Mouse (Mus musculus): ENCODE measurements around the gene Card11.

The Card11 gene

DNA sequence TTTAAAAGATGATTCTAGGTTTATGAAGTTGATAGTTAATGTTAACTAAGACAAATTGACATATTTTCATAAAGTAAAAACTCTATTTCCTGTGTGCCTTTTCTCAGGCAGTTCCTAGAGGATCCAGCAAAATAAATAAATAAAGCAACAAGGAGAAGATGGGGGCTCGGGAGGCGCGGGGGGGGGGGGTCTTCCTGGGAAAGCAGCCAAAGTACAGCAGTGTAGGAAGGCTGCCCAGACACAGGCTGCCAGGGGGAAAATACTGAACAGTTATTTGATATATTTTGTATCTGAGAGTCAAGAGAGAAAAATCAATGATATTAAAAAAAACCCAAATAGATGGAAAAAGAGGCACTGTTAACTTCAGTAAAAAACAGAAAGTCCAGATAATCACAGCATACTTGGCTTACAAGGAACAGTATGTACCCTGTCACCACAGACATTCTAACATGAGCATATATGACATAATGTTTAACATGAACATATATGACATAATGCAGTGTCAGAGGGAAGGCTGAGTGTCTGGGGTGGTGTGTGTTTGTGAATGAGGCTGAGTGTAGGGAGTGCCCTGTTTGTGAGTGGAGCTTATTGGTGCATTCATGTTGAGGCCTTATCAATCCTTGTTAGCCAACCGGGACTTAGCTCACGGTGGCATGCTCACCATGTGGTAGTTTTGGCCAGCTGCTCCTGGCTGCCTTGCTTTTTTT, 68.7 kb downstream of the Card11 start:
- in situ Hi-C loops (cut with MboI; ENCODE audit: low sequenced_read_pairs) = no loop called here

DNA sequence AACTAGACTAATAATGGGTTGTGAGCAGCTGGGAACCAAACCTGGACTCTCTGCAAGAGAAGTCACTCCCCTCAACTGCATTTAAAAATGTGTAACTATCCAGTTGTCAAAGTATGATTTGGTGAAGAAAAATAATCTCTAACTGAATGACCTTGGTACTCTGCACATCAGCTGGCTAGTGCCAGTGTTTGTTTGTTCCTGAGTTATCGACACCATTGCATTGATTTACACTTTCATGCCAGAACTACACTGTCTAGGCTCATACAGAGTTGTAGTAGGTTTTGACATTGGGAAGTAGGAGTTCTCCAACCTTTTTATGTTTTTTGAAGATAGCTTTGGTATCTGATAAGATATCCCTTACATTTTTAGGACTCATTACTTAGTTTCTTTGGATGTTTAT, 81.9 kb downstream of the Card11 start:
- in situ Hi-C loops (cut with MboI; ENCODE audit: low sequenced_read_pairs) = no loop called here

- in situ Hi-C loops (cut with MboI; ENCODE audit: low sequenced_read_pairs) = no loop called here
Measured at GRCm38 (mm10) chr5:140917807-140918206, 82.6 kb downstream of the Card11 start.

DNA sequence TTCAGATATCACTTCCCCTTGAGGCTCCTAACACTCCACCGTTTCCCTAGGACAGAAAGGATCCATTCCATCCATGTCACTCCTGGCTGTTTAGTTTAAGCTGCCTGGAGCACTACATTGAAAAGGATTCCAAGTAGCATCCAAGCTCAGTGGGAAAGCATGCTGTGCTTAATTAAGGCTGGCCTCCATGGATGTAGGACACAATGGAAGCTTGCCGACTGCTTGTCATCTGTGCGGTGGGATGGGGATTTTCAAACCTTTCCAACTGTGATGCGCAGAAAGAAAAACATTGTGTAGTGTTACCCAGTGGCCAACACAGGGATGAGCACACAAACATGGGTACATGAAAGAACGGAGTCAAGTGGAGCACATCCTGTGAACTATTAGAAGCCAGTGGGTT, 89.5 kb downstream of the Card11 start:
- in situ Hi-C loops (cut with MboI; ENCODE audit: low sequenced_read_pairs) = no loop called here

DNA sequence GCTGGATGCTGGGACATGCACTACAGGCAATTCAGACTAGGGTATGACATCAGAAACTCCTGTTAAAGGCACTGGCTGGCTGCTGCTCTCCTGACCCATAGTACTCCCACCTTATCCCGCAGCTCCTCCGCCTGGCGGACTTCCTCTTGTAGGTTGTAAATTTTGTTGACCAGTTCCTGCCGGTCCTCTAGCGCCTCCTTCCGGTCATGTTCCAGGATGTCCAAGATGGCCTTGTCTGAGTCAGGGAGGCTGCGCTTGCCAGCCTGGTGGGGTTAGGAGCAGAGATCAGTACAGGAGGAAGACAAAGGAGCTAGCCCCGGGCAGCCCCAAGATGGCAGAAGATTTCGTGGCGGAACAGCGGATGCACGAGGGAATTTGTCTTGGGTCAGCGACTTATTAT, 99.5 kb downstream of the Card11 start:
- in situ Hi-C loops (cut with MboI; ENCODE audit: low sequenced_read_pairs) = no loop called here

- in situ Hi-C loops (cut with MboI; ENCODE audit: low sequenced_read_pairs) = no loop called here
Measured at GRCm38 (mm10) chr5:140891080-140891479, 109.3 kb downstream of the Card11 start.

DNA sequence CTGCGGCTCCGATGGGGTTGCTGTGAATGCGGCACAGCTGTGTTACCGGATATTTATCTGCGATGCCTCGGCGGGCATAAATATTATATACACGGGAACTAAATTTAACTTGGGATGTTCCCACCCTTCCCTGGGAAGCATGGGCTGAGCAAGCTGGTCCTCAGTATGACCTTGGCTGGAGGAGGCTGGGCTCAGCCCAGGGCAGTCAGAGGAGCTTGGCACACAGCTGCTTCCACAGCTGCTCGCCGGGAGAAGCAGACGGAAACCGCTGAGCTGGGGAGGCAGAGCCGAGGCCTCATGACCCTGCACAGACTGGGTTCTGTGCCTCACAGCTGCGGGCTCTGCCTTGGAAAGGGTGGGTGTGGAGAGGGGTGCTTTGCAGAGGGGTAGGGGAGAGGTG, 110.3 kb downstream of the Card11 start:
- in situ Hi-C loops (cut with MboI; ENCODE audit: low sequenced_read_pairs) = no loop called here

GRCm38 (mm10) chr5:140889539-140889938, 110.8 kb downstream of the Card11 start:
- in situ Hi-C loops (cut with MboI; ENCODE audit: low sequenced_read_pairs) = no loop called here

- in situ Hi-C loops (cut with MboI; ENCODE audit: low sequenced_read_pairs) = no loop called here
Measured at GRCm38 (mm10) chr5:140887871-140888270, 112.5 kb downstream of the Card11 start.

DNA sequence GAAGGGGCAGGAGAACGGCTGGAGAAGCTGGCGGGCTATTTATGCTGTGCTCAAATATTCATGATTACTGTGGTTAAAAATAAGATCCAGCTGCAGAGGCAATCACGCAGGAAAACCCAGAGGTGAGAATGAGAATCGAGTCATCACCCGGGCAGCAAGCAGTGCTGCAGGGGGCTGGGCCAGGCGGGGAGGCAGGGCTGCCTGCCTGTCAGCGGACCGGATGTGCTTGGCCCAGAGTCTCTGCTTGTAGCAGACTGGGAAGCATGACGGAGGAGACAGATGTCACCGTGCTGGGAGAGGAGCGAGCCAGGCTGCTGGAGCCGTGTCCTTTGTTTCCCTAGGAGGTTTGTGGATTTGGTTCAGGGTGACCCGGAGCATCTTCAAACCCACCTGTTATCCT, 115.4 kb downstream of the Card11 start:
- in situ Hi-C loops (cut with MboI; ENCODE audit: low sequenced_read_pairs) = no loop called here

GRCm38 (mm10) chr5:140882391-140882790, 118.0 kb downstream of the Card11 start:
- in situ Hi-C loops (cut with MboI; ENCODE audit: low sequenced_read_pairs) = no loop called here

DNA sequence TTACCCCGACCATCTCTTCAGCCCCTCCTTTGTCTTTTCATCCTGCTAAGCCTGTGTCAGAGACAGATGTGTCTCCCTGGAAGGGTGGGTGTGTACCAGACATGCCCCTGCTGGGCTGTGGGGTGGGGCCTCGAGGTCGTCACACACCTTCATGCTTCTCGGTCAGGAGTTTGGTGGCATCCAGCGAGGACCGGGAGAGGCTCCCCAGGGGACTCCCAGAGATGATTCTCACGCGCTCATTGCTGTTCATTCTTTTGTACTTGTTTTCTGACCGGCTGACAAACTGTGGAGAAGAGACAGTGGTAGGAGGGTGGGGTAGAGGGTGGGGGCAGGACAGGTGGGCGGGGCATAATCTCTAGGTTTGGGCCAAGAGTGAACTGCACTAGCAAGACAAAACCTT, 120.2 kb downstream of the Card11 start:
- in situ Hi-C loops (cut with MboI; ENCODE audit: low sequenced_read_pairs) = no loop called here

DNA sequence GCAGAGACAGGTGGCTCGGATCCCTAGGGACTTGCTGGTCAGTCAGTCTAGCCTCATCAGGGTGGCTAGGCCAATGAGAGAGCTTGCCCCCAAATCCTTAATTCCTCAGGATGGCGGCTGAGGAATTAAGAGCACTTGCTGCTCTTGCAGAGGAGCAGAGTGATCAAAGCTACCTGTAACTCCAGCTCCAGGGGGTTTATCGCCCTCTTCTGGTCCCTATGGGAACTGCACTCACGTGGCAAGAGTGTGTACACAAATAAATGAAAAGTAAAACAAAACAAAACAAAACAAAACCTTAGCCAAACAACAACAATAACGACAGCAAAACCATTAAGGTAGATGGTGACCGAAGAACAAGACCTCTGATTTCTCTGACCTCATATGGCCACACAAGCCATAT, 121.7 kb downstream of the Card11 start:
- in situ Hi-C loops (cut with MboI; ENCODE audit: low sequenced_read_pairs) = no loop called here

DNA sequence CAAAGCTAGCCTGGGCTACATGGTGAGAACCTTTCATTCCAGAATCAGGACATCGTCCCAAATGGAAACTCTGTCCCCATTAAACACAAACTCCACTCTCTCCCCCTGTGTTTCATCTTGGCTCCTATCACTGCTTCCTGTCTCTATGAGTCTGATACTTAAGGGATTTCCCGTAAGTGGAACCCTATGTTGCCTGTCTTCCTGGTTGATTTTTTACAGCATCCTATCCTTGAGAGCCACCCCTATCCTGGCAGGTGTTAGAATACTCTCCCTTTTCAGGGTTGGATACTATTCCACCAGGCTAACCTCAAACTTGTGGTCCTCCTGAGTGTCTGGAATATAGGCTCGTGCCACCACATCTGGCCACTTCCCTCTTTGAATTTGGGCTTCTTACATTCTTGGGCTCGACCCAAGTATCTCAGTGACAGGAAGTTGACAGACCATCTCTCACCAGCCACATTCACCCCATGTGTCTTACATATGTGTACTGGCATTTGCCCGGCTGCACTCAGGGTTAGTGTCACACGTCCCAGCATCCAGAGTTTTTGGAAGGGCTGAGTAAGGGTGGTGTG, 126.6 kb downstream of the Card11 start:
- in situ Hi-C loops (cut with MboI; ENCODE audit: low sequenced_read_pairs) = no loop called here

DNA sequence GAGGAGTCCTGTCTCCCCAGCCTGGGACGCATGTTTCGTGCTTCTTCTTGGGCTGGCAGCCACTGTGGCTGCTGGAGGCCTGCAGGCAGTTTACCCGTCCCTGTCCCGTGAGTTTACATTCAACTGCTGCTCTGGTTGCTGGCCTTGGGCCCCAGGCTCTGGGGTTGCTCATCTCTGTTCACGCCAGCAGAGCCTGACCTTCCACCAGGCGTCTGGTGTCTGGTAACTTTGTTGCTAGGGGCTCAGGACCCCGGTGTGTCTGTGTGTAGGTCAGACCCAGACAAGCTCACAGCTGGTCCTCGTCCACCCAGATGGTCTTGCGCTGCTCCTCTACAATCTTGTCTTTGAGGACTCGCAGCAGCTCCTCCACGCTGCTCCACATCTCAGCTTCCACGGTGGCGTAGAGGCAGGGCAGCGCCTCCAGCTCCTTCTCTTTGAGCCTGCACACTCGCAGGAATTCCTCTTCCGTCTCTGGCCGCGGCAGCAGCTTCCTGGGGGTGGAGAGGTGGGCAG, 127.3 kb downstream of the Card11 start:
- in situ Hi-C loops (cut with MboI; ENCODE audit: low sequenced_read_pairs) = no loop called here

DNA sequence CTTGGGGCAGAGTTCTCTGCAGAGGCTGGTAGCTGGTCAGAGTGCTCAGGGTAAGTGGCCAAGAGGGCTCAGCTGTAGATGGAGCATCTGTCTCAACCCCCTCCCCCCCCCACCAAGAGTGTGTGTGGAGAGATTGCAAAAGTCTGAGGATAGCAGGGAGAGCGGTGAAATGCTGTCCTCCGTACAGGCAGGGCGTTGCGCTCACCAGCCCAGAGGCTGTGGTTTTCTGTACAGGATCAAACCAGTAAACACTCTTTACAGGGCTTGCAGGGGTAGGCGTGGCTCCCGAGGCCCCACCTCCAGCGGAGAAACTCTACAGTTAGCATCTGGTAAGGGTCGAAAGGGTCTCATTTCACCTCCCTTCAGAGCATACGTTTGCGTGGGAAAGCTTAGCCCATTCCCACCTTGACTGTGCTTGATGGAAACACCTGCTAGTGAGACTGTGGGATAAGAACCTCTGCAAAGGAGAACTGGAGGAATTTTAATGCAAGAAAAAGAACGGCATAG, 127.8 kb downstream of the Card11 start:
- in situ Hi-C loops (cut with MboI; ENCODE audit: low sequenced_read_pairs) = no loop called here

- in situ Hi-C loops (cut with MboI; ENCODE audit: low sequenced_read_pairs) = no loop called here
Measured at GRCm38 (mm10) chr5:140871241-140871640, 129.1 kb downstream of the Card11 start.

GRCm38 (mm10) chr5:140869034-140869433, 131.3 kb downstream of the Card11 start:
- in situ Hi-C loops (cut with MboI; ENCODE audit: low sequenced_read_pairs) = no loop called here

- in situ Hi-C loops (cut with MboI; ENCODE audit: low sequenced_read_pairs) = no loop called here
Measured at GRCm38 (mm10) chr5:140859730-140860129, 140.7 kb downstream of the Card11 start.

- in situ Hi-C loops (cut with MboI; ENCODE audit: low sequenced_read_pairs) = no loop called here
Measured at GRCm38 (mm10) chr5:140858335-140858734, 142.0 kb downstream of the Card11 start.

DNA sequence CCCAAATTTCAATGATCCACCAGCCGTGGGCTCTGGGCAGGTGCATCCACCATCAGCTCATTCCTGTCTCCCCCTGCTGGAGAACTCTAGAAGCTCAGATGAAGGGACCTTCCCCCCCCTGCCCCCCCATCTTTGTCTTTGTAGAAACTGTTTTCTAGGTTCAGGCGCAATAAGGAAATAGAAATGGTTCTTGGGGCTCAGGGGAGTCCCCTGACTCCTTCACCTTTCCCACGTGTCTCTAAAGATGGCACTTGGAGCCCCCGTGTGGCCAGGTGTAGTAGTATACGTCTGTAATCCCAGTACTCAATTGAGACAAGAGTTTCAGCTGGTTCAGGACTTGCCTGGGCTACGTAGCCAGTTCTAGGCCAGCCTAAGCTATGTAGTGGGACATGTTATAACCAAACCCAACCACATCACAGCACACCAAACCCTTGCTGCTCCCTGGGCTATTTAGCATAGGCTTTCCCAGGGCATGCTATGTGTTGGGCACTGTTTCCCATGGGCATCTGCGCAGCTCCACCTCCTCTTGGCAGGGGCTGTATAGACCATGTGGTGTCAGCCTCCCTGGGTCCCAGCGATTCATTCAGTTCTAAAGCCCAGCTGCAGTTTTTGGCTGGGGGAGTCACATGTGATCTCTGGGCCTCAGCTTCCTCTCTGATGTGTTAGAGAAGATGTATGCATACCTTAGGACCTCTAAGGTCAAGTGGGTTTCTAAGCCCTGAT, 142.8 kb downstream of the Card11 start:
- in situ Hi-C loops (cut with MboI; ENCODE audit: low sequenced_read_pairs) = no loop called here
